Mouse (Mus musculus): ENCODE results near the gene Chchd1. TPM values are rescaled to one million over a fixed set of nuclear protein-coding genes. Genes with fewer than 3 reads are reported as not detected.

Chchd1 gene
- polyA plus RNA-seq, 1 experiment from 2014 or later = 195 TPM

- Histone ChIP-seq H3K4me3 (ENCODE audit: low read depth, low read length) (no peak overlapping the region), H3K36me3 (ENCODE audit: control insufficient read depth, insufficient read depth, low read length) (peaks cover 38% of the 10 kb centered on the region), H3K27ac (ENCODE audit: low read depth, low read length) (no peak overlapping the region), H3K4me2 (ENCODE audit: low read depth, low read length) (no peak overlapping the region), H3K9me3 (ENCODE audit: control insufficient read depth, low read length) (no peaks in the 10 kb centered on the region), H3K9ac (replicated peaks; ENCODE audit: low read depth, low read length) (no peak overlapping the region), H3K27me3 (ENCODE audit: control insufficient read depth, insufficient read depth, low read length) (no peaks in the 10 kb centered on the region), H3K4me1 (ENCODE audit: control insufficient read depth, insufficient read depth, low read length) (peaks cover 11% of the 10 kb centered on the region)
- WGBS = 93% methylated on average over 9 of the region's 9 CpGs
- ATAC-seq (ENCODE audit: low read depth) = no peak
Measured at GRCm38 (mm10) chr14:20729871-20730270, 27.1 kb downstream of the Chchd1 start.

GRCm38 (mm10) chr14:20730853-20731602, 28.2 kb downstream of the Chchd1 start:
- no peak overlapping the region for H3K4me3 ChIP-seq (ENCODE audit: low read depth, low read length)
- H3K9me3 ChIP-seq (ENCODE audit: control insufficient read depth, low read length) = no peaks in the 10 kb centered on the region
- no peak overlapping the region for H3K27ac ChIP-seq (ENCODE audit: low read depth, low read length)
- whole genome bisulfite sequencing = 94% methylated on average over 9 of the region's 9 CpGs
- peaks cover 31% of the 10 kb centered on the region for H3K36me3 ChIP-seq (ENCODE audit: control insufficient read depth, insufficient read depth, low read length)
- H3K27me3 ChIP-seq (ENCODE audit: control insufficient read depth, insufficient read depth, low read length) = no peaks in the 10 kb centered on the region
- H3K4me1 ChIP-seq (ENCODE audit: control insufficient read depth, insufficient read depth, low read length) = peaks cover 14% of the 10 kb centered on the region
- no peak for ATAC-seq (ENCODE audit: low read depth)
- no peak overlapping the region for H3K9ac ChIP-seq (replicated peaks; ENCODE audit: low read depth, low read length)
- no peak overlapping the region for H3K4me2 ChIP-seq (ENCODE audit: low read depth, low read length)

- Histone ChIP-seq H3K9me3 (ENCODE audit: control insufficient read depth, low read length) (no peaks in the 10 kb centered on the region), H3K9ac (replicated peaks; ENCODE audit: low read depth, low read length) (peak overlapping the region; percentile 77), H3K4me3 (ENCODE audit: low read depth, low read length) (peak overlapping the region; percentile 78), H3K4me1 (ENCODE audit: control insufficient read depth, insufficient read depth, low read length) (peaks cover 14% of the 10 kb centered on the region), H3K27me3 (ENCODE audit: control insufficient read depth, insufficient read depth, low read length) (no peaks in the 10 kb centered on the region), H3K36me3 (ENCODE audit: control insufficient read depth, insufficient read depth, low read length) (peaks cover 21% of the 10 kb centered on the region), H3K4me2 (ENCODE audit: low read depth, low read length) (peak overlapping the region; percentile 92), H3K27ac (ENCODE audit: low read depth, low read length) (no peak overlapping the region; the same call in 1 of the 2 replicates)
- no peak for ATAC-seq (ENCODE audit: low read depth)
- WGBS = 54% methylated on average over 12 of the region's 12 CpGs
Measured at GRCm38 (mm10) chr14:20733041-20733951, 30.5 kb downstream of the Chchd1 start.

GRCm38 (mm10) chr14:20733952-20734774, 31.4 kb downstream of the Chchd1 start, which contains the start of gene Ndst2:
TSS of gene Ndst2 (minus strand) at chr14:20734562.
- peak within 1 kb of the TSS; percentile 92 for H3K4me2 ChIP-seq (ENCODE audit: low read depth, low read length)
- peak within 1 kb of the TSS; percentile 77 for H3K9ac ChIP-seq (replicated peaks; ENCODE audit: low read depth, low read length)
- peaks cover 14% of the 10 kb centered on the region for H3K4me1 ChIP-seq (ENCODE audit: control insufficient read depth, insufficient read depth, low read length)
- H3K4me3 ChIP-seq (ENCODE audit: low read depth, low read length) = peak within 1 kb of the TSS; percentile 78
- peaks cover 24% of the 10 kb centered on the region for H3K36me3 ChIP-seq (ENCODE audit: control insufficient read depth, insufficient read depth, low read length)
- ATAC-seq (ENCODE audit: low read depth) = peak; percentile 98
- peak within 1 kb of the TSS; percentile 83 for H3K27ac ChIP-seq (ENCODE audit: low read depth, low read length)
- no peaks in the 10 kb centered on the region for H3K9me3 ChIP-seq (ENCODE audit: control insufficient read depth, low read length)
- H3K27me3 ChIP-seq (ENCODE audit: control insufficient read depth, insufficient read depth, low read length) = no peaks in the 10 kb centered on the region
- under 1% methylated on average over 73 of the region's 81 CpGs for WGBS

- no peak for ATAC-seq (ENCODE audit: low read depth)
- Histone ChIP-seq H3K36me3 (ENCODE audit: control insufficient read depth, insufficient read depth, low read length) (peaks cover 22% of the 10 kb centered on the region; the same call in 1 of the 2 replicates), H3K27me3 (ENCODE audit: control insufficient read depth, insufficient read depth, low read length) (no peaks in the 10 kb centered on the region), H3K4me1 (ENCODE audit: control insufficient read depth, insufficient read depth, low read length) (peaks cover 14% of the 10 kb centered on the region), H3K9me3 (ENCODE audit: control insufficient read depth, low read length) (no peaks in the 10 kb centered on the region), H3K9ac (replicated peaks; ENCODE audit: low read depth, low read length) (no peak overlapping the region), H3K4me2 (ENCODE audit: low read depth, low read length) (no peak overlapping the region; the same call in 1 of the 2 replicates), H3K4me3 (ENCODE audit: low read depth, low read length) (no peak overlapping the region), H3K27ac (ENCODE audit: low read depth, low read length) (peak overlapping the region; percentile 57; the same call in 1 of the 2 replicates)
- WGBS = 67% methylated on average over 2 of the region's 2 CpGs
Measured at GRCm38 (mm10) chr14:20735052-20735451, 32.2 kb downstream of the Chchd1 start.

GRCm38 (mm10) chr14:20735892-20736390, 33.1 kb downstream of the Chchd1 start:
- ATAC-seq (ENCODE audit: low read depth) = no peak
- Histone ChIP-seq H3K4me1 (ENCODE audit: control insufficient read depth, insufficient read depth, low read length) (peaks cover 14% of the 10 kb centered on the region), H3K9me3 (ENCODE audit: control insufficient read depth, low read length) (no peaks in the 10 kb centered on the region), H3K27me3 (ENCODE audit: control insufficient read depth, insufficient read depth, low read length) (no peaks in the 10 kb centered on the region), H3K36me3 (ENCODE audit: control insufficient read depth, insufficient read depth, low read length) (peaks cover 23% of the 10 kb centered on the region; the same call in 1 of the 2 replicates), H3K27ac (ENCODE audit: low read depth, low read length) (no peak overlapping the region), H3K9ac (replicated peaks; ENCODE audit: low read depth, low read length) (no peak overlapping the region), H3K4me2 (ENCODE audit: low read depth, low read length) (no peak overlapping the region), H3K4me3 (ENCODE audit: low read depth, low read length) (no peak overlapping the region)
- WGBS = 85% methylated on average over 13 of the region's 13 CpGs

- no peak overlapping the region for H3K4me3 ChIP-seq (ENCODE audit: low read depth, low read length)
- 35% methylated on average over 14 of the region's 14 CpGs for WGBS
- H3K36me3 ChIP-seq (ENCODE audit: control insufficient read depth, insufficient read depth, low read length) = peaks cover 30% of the 10 kb centered on the region; the same call in 1 of the 2 replicates
- H3K9me3 ChIP-seq (ENCODE audit: control insufficient read depth, low read length) = no peaks in the 10 kb centered on the region
- no peak overlapping the region for H3K4me2 ChIP-seq (ENCODE audit: low read depth, low read length)
- H3K4me1 ChIP-seq (ENCODE audit: control insufficient read depth, insufficient read depth, low read length) = peaks cover 14% of the 10 kb centered on the region
- no peak for ATAC-seq (ENCODE audit: low read depth)
- no peaks in the 10 kb centered on the region for H3K27me3 ChIP-seq (ENCODE audit: control insufficient read depth, insufficient read depth, low read length)
- H3K27ac ChIP-seq (ENCODE audit: low read depth, low read length) = no peak overlapping the region
- H3K9ac ChIP-seq (replicated peaks; ENCODE audit: low read depth, low read length) = no peak overlapping the region
Measured at GRCm38 (mm10) chr14:20737306-20737705, 34.5 kb downstream of the Chchd1 start.

GRCm38 (mm10) chr14:20738511-20738910, 35.7 kb downstream of the Chchd1 start:
- Histone ChIP-seq H3K36me3 (ENCODE audit: control insufficient read depth, insufficient read depth, low read length) (peaks cover 34% of the 10 kb centered on the region; the same call in 1 of the 2 replicates), H3K4me1 (ENCODE audit: control insufficient read depth, insufficient read depth, low read length) (peaks cover 8% of the 10 kb centered on the region), H3K27ac (ENCODE audit: low read depth, low read length) (no peak overlapping the region), H3K4me3 (ENCODE audit: low read depth, low read length) (no peak overlapping the region), H3K9ac (replicated peaks; ENCODE audit: low read depth, low read length) (no peak overlapping the region), H3K4me2 (ENCODE audit: low read depth, low read length) (no peak overlapping the region), H3K27me3 (ENCODE audit: control insufficient read depth, insufficient read depth, low read length) (no peaks in the 10 kb centered on the region), H3K9me3 (ENCODE audit: control insufficient read depth, low read length) (no peaks in the 10 kb centered on the region)
- ATAC-seq (ENCODE audit: low read depth) = no peak
- WGBS = 86% methylated on average over 8 of the region's 8 CpGs

Data from neural tube, embryonic 14.5 days (tissue).